Mouse (Mus musculus) B cell, adult 67 days (primary cell): ENCODE measurements around the gene Tmem79. TPM values are rescaled to one million over a fixed set of nuclear protein-coding genes. Genes with fewer than 3 reads are reported as not detected.

Source experiments
- total RNA-seq, 2 experiments: library from RNA; stranded (reverse); gene quantifications; 4 replicates each; pipeline ENCODE4 v1.2.4; 2023

The Tmem79 gene
- total RNA-seq, result 1 to 10 TPM in 1 of 2 experiments, under 1 TPM in 1; 0.42 to 1.2 TPM

GRCm38 (mm10) chr3:88336058-88337013 is at the start of gene Tmem79, which contains the start of gene Smg5:
TSS of gene Tmem79 (minus strand) at chr3:88336148.
TSS of gene Smg5 (plus strand) at chr3:88336260.

GRCm38 (mm10) chr3:88384364-88384763 is 48.4 kb upstream of the Tmem79 start, which contains the start of gene Bglap:
TSS of gene Bglap (minus strand) at chr3:88384464.

GRCm38 (mm10) chr3:88378599-88378998 is 42.7 kb upstream of the Tmem79 start, which contains the start of gene Bglap2:
TSS of gene Bglap2 (minus strand) at chr3:88378699.

GRCm38 (mm10) chr3:88372643-88373042 is 36.7 kb upstream of the Tmem79 start, which contains the start of gene Bglap3:
TSS of gene Bglap3 (minus strand) at chr3:88372743.

GRCm38 (mm10) chr3:88364337-88364736 is 28.4 kb upstream of the Tmem79 start, which contains the start of gene Paqr6:
TSS of gene Paqr6 (plus strand) at chr3:88364584.

GRCm38 (mm10) chr3:88324951-88325405 is 11.0 kb downstream of the Tmem79 start, which contains the start of gene Glmp:
TSS of gene Glmp (plus strand) at chr3:88325023.

GRCm38 (mm10) chr3:88296561-88297318 is 39.2 kb downstream of the Tmem79 start, which contains the start of the genes Tsacc and Cct3:
TSS of gene Tsacc (minus strand) at chr3:88296999.
TSS of gene Cct3 (plus strand) at chr3:88297116.

GRCm38 (mm10) chr3:88287110-88287509 is 48.8 kb downstream of the Tmem79 start, which contains the start of gene Gm38392:
TSS of gene Gm38392 (minus strand) at chr3:88287210.

Other genes starting within 250 kb of the Tmem79 start
- 100 to 1,000 TPM; 280 to 371 TPM for gene Mef2d, start 193.8 kb downstream of the Tmem79 start, total RNA-seq
- gene Rhbg, start 81.4 kb downstream of the Tmem79 start, total RNA-seq, result not detected
- under 1 TPM in 1 of 2 experiments, not detected in 1; 0.47 TPM for gene Gm38392, start 48.9 kb downstream of the Tmem79 start, total RNA-seq
- gene Tsacc, start 39.1 kb downstream of the Tmem79 start, total RNA-seq, result 1 to 10 TPM; 4.0 to 6.8 TPM
- gene Cct3, start 39.0 kb downstream of the Tmem79 start, total RNA-seq, result 100 to 1,000 TPM; 160 to 212 TPM
- 100 to 1,000 TPM; 123 to 143 TPM for gene Glmp, start 11.1 kb downstream of the Tmem79 start, total RNA-seq
- gene Smg5, start 112 bp upstream of the Tmem79 start, total RNA-seq, result 100 to 1,000 TPM; 144 TPM
- gene Paqr6, start 28.4 kb upstream of the Tmem79 start, total RNA-seq, result 1 to 10 TPM; 3.7 to 4.6 TPM
- 1 to 10 TPM in 1 of 2 experiments, not detected in 1; 1.7 TPM for gene Bglap3, start 36.6 kb upstream of the Tmem79 start, total RNA-seq
- gene Bglap2, start 42.6 kb upstream of the Tmem79 start, total RNA-seq, result not detected
- gene Bglap, start 48.3 kb upstream of the Tmem79 start, total RNA-seq, result not detected
- 10 to 100 TPM; 52.3 to 62.4 TPM for gene Pmf1, start 74.2 kb upstream of the Tmem79 start, total RNA-seq
- gene Slc25a44, start 89.0 kb upstream of the Tmem79 start, total RNA-seq, result 10 to 100 TPM; 15.1 to 18.4 TPM
- gene Sema4a, start 125.0 kb upstream of the Tmem79 start, total RNA-seq, result 1 to 10 TPM; 1.8 to 3.5 TPM
- gene Lmna, start 173.8 kb upstream of the Tmem79 start, total RNA-seq, result 1 to 10 TPM; 2.7 to 8.9 TPM
- 1 to 10 TPM; 1.1 to 1.4 TPM for gene Mex3a, start 196.2 kb upstream of the Tmem79 start, total RNA-seq
- 1 to 10 TPM; 1.1 to 2.7 TPM for gene Rab25, start 212.2 kb upstream of the Tmem79 start, total RNA-seq
- 100 to 1,000 TPM in 1 of 2 experiments, 10 to 100 TPM in 1; 84.6 to 103 TPM for gene Lamtor2, start 216.9 kb upstream of the Tmem79 start, total RNA-seq
- gene Ubqln4, start 217.6 kb upstream of the Tmem79 start, total RNA-seq, result 10 to 100 TPM; 48.4 to 50.3 TPM
- 10 to 100 TPM; 70.8 to 73.9 TPM for gene Ssr2, start 239.7 kb upstream of the Tmem79 start, total RNA-seq